13 mouse cellular contexts compared by ENCODE assay signal in the genomic region with DNA sequence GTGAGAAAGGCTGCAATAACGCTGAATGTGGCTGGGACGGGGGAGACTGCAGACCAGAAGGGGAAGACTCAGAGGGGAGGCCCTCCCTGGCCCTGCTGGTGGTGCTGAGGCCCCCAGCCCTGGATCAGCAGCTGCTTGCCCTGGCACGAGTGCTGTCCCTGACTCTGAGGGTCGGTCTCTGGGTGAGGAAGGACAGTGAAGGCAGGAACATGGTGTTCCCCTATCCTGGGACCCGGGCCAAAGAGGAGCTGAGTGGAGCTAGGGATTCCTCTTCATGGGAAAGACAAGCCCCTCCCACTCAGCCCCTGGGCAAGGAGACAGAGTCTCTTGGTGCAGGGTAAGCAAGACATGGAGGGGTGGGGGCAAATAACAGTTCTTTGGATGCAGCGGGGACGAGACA. TPM values are rescaled to one million over a fixed set of nuclear protein-coding genes. Genes with fewer than 3 reads are reported as not detected.
DNase-seq lines count a peak whose midpoint lies in the region; TF ChIP-seq lines count a peak whose summit lies in the region.
"Had no signal": no experiment of that assay in that cellular context is flagged by ENCODE, and none has a peak within 500 bp of the region (broad histone marks: within the 10 kb centered on the region; RNA-seq: fewer than 3 reads in every experiment).

No protein-coding gene starts in this region.

- peaks cover 8% of the 10 kb centered on the region; the same call in 1 of the 2 replicates for H3K9me3 ChIP-seq in E14TG2a.4 (ENCODE audit: low read length)
- H3K9me3 ChIP-seq: hindbrain, embryonic 15.5 days; midbrain, embryonic 15.5 days had no signal

- H3K4me3 ChIP-seq in E14TG2a.4 (replicated peaks; ENCODE audit: low read length): 0 out of 2 replicates have a peak overlapping the region, but pooled peaks have one; percentile 21
- H3K4me3 ChIP-seq: hindbrain, embryonic 15.5 days; midbrain, embryonic 15.5 days had no signal

- TF ChIP-seq CTCF in E14TG2a.4 (conservative IDR thresholded peaks at IDR 0.05; ENCODE audit: low read length): no peak

- peaks cover 63% of the 10 kb centered on the region for H3K36me3 ChIP-seq in E14TG2a.4 (ENCODE audit: insufficient read depth, low read length)
- H3K36me3 ChIP-seq: hindbrain, embryonic 15.5 days; midbrain, embryonic 15.5 days had no signal

- H3K27me3 ChIP-seq in E14TG2a.4 (ENCODE audit: insufficient read depth, low read length): no peaks in the 10 kb centered on the region
- H3K27me3 ChIP-seq: hindbrain, embryonic 15.5 days; midbrain, embryonic 15.5 days had no signal

- H3K4me1 ChIP-seq in E14TG2a.4 (replicated peaks; ENCODE audit: low read depth, low read length): peaks cover 53% of the 10 kb centered on the region

- DNase-seq in gastrocnemius, adult 18-20 months (ENCODE audit: low spot score): peak; percentile 42
- no peak for DNase-seq in gastrocnemius, postnatal 10 days
- peak; percentile 41 for DNase-seq in left cerebral cortex, postnatal 4 days
- no peak for DNase-seq in left cerebral cortex, adult 18-20 months (ENCODE audit: low spot score in 2 of 2)
- peak; percentile 42 for DNase-seq in cerebellum, adult 9-10 months
- DNase-seq in retina, postnatal 1 day: no peak
- DNase-seq: liver; liver, postnatal 0 days; right cerebral cortex, postnatal 25 days; thymus, postnatal 25 days had no signal

- intact Hi-C loops in left cerebral cortex, postnatal 4 days (cut with DNase I): no loop called here

RNA-seq across cellular contexts. Expression of gene Gpsm3, which starts 6.2 kb away (rescaled TPM):
- total RNA-seq in gastrocnemius, adult 18-20 months (2021): 1 to 10 TPM; 1.2 to 1.5 TPM
- total RNA-seq in gastrocnemius, postnatal 10 days (2021): 1 to 10 TPM; 3.2 to 5.0 TPM
- 1 to 10 TPM; 1.6 to 2.8 TPM for total RNA-seq in left cerebral cortex, postnatal 4 days (2021)
- 1 to 10 TPM; 2.5 to 3.0 TPM for total RNA-seq in left cerebral cortex, adult 18-20 months (2021)

RNA-seq across cellular contexts. Expression of gene Pbx2, which starts 7.7 kb away (rescaled TPM):
- total RNA-seq in gastrocnemius, adult 18-20 months (2021): 10 to 100 TPM; 12.0 to 12.2 TPM
- total RNA-seq in gastrocnemius, postnatal 10 days (2021): 10 to 100 TPM; 24.2 to 30.9 TPM
- total RNA-seq in left cerebral cortex, postnatal 4 days (2021): 10 to 100 TPM; 36.2 to 39.3 TPM
- 10 to 100 TPM; 58.4 to 64.5 TPM for total RNA-seq in left cerebral cortex, adult 18-20 months (2021)

RNA-seq across cellular contexts. Expression of gene Ager, which starts 14.3 kb away (rescaled TPM):
- not detected for total RNA-seq in gastrocnemius, adult 18-20 months (2021)
- total RNA-seq in gastrocnemius, postnatal 10 days (2021): 1 to 10 TPM; 1.1 to 1.4 TPM
- total RNA-seq in left cerebral cortex, postnatal 4 days (2021): 1 to 10 TPM; 1.8 TPM
- total RNA-seq in left cerebral cortex, adult 18-20 months (2021): under 1 TPM; 0.45 to 0.58 TPM

RNA-seq across cellular contexts. Expression of gene Notch4, which starts 19.3 kb away (rescaled TPM):
- total RNA-seq in gastrocnemius, adult 18-20 months (2021): 1 to 10 TPM; 8.0 to 8.9 TPM
- total RNA-seq in gastrocnemius, postnatal 10 days (2021): 10 to 100 TPM; 14.4 to 22.2 TPM
- 1 to 10 TPM; 9.8 TPM for total RNA-seq in left cerebral cortex, postnatal 4 days (2021)
- total RNA-seq in left cerebral cortex, adult 18-20 months (2021): 1 to 10 TPM; 6.1 to 9.0 TPM

RNA-seq across cellular contexts. Expression of gene Rnf5, which starts 20.1 kb away (rescaled TPM):
- total RNA-seq in gastrocnemius, adult 18-20 months (2021): 10 to 100 TPM; 22.0 to 22.1 TPM
- 10 to 100 TPM; 19.8 to 21.8 TPM for total RNA-seq in gastrocnemius, postnatal 10 days (2021)
- 100 to 1,000 TPM; 106 to 109 TPM for total RNA-seq in left cerebral cortex, postnatal 4 days (2021)
- 10 to 100 TPM; 74.2 to 75.9 TPM for total RNA-seq in left cerebral cortex, adult 18-20 months (2021)

Comparison
In these comparisons a context has a peak if more than half of its experiments do, and no peak if none do; other contexts are left out.
1. DNase-seq: peak in gastrocnemius, adult 18-20 months (single experiment), left cerebral cortex, postnatal 4 days (single experiment) and cerebellum, adult 9-10 months (single experiment); none in gastrocnemius, postnatal 10 days (single experiment), left cerebral cortex, adult 18-20 months (0 of 2) and retina, postnatal 1 day (single experiment).